Mouse (Mus musculus): Measurements from ENCODE around the gene Slc17a5.
A peak's percentile ranks its signal among the peaks of the same experiment; 100 is the strongest.

Gene Slc17a5

DNA sequence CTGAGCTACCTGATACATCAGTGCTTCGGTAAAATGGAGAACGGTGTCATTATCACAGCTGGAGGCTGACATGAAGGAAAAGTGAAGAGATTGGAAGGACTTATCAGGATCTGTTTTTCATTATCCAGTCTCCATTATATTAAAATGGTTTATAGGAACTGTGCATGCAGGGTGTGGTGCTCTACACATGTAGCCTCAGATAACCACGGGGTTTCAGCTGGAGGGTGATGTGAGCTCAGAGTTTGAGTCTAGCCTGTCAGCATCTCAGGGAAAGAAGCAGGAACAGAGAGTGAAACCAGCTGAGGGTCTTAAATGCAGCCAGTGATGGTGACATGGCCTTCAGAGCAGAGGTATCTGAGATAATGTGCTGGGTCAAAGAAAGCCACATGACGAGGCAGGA lies 28.4 kb downstream of the Slc17a5 start:
- DNase-seq (ENCODE audit: low read depth, low spot score), result no peak

DNA sequence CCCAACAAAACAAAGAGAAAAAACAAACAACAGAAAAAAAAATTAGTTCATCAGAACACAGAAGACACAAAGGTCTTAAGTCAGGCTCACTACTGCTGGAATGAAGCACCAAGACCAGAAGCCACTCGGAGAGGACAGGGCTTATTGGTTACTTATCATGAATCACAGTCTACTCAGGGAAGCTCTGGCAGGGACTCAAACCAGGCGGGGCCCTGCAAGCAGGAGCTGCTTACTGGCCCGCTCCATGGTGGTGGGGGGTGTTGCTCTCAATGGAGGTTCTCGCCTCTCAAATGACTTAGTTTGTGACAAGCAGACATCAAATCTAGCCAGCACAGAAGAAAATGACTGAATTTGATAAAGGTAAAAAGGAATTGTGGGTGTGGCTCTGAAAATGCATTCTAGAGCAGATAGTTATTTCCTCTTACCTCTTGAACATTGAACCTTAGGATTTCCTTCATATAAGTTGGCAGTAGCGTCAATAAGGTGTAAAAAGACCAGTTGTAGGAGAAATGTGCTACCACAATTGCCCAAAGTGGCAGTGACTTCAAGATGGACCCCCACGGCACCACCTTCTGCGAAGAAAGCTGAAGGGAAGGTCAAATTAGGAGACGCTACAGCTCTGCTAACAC lies 29.1 kb downstream of the Slc17a5 start:
- no peak for DNase-seq (ENCODE audit: low read depth, low spot score)

DNA sequence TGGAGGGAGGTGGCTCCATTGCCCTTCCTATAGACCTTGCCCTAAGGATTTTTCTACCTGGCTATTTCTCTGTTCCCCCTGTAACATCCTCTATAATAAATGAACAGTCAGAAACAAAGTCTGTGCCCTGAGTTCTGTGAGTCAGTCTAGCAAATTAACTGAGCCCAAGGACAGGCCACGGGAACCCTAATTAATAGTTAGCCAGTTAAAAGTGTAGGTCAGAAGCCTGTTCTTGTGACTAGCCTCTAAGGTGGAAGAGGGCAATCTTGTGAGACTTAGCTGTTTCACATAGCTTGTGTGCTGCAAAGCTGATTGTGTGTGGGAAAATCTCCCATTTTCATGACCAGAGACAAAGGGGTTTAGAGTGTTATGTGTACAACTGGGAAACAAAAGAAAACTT lies 30.8 kb downstream of the Slc17a5 start:
- DNase-seq (ENCODE audit: low read depth, low spot score), result no peak

DNA sequence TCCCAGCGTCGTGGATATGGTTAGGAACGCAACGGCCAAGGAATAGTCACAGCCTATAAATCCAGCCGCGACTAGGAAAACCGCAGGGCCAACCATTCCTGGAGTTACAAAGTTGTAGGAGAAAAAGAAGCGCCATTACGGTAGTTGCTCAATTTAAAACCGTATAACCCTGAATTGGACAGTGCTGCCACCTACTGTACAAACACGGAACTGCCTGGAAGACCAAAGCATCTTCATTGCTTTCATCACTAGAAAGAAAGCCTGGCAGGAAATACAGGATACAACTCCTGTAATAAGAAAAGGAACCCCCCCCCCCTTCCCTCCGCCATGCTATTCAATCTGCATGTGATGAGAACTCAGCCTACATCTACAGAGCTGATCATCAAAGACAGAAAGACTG lies 34.9 kb downstream of the Slc17a5 start:
- DNase-seq (ENCODE audit: low read depth, low spot score), result peak; percentile 40

DNA sequence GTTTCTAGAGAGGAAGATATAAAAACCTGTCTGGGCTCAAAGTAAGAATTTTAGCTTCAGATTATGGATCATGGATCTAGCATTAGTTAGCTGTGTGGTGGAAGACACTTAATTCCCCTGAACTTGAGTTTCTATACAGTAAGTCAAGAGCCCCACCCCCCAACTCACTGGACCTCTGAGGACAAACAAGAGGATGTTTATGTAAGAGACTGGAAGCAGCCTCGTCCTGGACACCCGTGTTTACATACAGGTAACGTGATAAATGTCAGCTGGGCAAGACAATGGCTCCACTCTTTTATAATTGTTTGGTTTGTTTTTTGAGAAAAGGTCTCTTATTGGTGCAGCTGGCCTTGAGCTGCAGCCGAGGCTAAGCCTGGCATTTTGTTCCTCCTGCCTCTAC lies 36.1 kb downstream of the Slc17a5 start:
- no peak for DNase-seq (ENCODE audit: low read depth, low spot score)

DNA sequence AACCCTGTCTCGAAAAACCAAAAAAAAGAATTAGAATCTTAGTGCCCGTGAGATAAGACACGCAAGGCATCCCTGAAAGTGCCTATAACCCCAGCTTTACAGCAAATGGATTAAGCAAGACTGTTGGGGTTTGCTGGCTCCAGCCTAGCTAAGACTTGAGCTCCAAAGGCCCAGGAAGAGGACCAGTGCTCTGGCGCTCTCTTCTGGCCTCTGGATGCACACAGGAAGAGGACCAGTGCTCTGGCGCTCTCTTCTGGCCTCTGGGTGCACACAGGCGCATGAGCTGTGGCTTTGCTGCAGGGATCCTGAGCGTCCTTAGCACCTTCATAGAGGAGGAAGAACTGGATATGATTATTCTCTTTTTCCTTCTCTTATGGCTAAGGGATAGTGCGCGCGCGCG lies 40.1 kb downstream of the Slc17a5 start:
- DNase-seq (ENCODE audit: low read depth, low spot score), result no peak

DNA sequence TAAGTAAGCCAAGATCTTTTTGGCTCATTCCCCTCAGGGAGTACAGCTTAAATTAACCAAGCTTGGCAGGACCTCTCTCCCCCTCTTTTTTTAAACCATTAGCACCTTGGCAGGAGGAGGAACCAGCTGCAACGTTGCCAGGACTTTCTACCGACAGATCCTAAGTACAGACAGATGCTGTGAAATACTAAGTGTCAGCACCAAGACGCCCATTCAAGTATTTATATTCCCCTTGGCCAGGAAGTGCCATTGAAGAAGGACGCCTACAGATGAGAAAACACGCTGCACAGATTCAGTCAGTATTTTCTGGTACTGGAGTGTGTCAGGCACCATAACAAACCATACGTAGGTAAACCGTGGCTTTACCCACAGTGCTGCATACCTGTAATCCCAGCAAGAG lies 40.9 kb downstream of the Slc17a5 start:
- DNase-seq (ENCODE audit: low read depth, low spot score), result no peak

DNA sequence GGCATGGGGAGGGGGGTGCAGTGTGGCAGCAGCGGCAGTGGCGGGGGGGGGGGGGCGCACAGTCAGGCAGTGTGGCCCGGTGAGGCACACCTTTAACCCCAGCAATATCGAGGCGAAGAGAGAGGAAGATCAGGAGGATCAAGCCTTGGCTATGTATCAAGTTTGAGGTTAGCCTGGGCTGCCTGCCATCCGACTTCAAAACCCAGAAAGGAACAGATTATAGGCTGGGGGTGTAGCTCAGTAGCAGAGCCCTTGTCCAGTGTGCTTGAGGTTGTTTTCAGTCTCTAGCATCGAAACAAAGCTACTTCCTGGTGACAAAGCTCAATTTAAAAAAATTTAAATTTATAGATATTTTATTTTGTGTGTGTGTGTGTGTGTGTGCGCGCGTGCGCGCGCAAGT lies 46.1 kb downstream of the Slc17a5 start:
- DNase-seq (ENCODE audit: low read depth, low spot score), result no peak

DNA sequence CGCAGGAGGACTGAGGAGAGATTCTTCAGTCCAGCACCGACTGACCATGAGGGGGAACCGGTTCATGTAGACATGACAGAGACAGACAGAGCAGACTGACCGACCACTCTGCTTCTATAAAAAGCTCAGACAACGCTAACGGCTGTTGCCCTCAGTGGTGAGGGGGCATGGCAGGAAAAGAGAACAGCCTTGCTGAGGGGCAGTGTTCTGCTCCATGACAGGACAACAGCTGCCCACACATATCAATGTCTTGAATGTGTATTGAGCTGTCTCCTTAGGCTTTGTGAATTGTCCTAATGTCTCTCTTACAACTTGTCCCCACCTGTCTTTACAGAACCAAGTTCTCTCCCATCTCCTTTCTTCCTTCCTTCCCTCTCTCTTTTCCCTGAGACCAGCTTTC lies 49.4 kb downstream of the Slc17a5 start:
- DNase-seq (ENCODE audit: low read depth, low spot score), result no peak

DNA sequence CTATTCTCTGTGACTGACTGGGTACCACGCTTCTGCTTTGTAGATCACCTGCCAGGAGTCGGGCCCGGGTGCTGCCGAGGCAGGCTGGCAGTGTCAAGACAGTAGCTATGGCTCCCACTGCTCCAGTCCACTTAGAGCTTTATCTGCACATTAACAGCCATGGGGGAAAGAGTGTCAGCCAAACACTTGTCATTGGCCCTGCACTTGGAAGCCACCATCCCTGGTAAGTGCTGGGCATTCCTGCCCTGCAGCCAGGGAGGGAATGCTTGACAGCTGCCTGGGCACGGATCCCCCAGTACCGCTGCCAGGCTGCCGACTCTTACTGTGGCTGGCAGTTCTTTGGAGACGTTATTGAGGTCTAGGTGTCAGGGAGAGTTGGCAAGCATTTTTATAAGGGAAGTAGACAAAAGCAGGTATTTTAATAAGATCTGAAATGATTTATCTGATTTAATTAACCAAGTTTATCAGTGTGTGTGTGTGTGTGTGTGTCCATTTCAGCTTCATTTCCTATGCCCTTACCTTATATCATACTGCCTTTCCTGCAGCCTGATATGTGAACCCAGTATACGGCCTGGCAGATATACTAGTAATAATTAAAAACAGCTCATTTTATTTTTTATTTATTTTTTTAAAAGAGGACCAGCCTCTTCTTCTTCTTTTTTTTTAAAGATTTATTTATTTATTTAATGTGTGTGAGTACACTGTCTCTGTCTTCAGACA lies 50.5 kb downstream of the Slc17a5 start:
- DNase-seq (ENCODE audit: low read depth, low spot score), result no peak

DNA sequence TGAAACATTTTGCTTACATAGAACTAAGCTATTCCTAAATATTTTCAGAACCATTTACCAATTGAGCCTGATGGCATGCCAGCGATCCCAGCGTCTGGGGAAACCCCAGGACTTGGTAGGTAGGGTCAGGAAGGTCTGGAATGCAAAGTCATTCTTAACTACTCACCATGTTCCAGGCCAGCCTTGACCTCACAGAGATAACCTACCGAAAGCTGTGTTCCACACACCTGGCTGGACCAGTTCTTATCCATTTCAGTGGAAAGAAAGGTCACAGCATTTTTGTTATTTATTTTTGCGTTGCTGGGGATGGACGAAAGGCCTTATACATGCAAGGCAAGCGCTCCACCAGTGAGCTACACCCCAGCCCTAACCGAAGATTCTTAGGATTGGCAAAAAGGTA lies 53.2 kb downstream of the Slc17a5 start:
- DNase-seq (ENCODE audit: low read depth, low spot score), result no peak

DNA sequence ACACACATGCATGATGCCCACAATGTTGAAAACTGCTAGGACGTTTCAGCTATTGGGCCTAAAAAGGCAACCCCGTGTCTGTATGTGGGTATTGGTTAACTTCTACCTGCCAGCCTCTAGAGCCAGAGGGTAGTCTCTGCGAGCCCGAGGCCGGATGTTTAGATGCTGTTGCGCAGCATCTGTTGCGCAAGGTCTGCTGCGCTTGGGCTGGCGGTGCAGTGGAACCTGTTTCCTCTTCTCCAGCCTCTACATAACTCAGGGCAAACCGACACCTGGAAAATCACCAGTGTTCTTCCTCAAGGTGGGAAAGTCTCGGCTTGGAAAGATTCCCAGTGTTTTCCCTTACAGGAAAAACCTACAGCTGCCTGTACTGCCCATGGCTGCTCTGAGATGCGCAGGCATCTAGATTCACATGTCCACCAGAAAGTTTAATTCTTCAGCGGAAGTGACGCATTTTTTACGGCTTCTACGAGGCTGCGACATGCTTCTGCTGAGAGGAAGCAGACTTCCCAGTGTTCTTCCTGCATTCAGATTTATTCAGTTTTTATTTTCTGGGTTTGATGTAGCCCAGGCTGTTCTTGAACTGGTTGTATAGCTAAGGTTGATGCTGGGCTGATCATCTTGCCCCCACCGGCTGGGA lies 54.4 kb downstream of the Slc17a5 start:
- no peak for DNase-seq (ENCODE audit: low read depth, low spot score)

DNA sequence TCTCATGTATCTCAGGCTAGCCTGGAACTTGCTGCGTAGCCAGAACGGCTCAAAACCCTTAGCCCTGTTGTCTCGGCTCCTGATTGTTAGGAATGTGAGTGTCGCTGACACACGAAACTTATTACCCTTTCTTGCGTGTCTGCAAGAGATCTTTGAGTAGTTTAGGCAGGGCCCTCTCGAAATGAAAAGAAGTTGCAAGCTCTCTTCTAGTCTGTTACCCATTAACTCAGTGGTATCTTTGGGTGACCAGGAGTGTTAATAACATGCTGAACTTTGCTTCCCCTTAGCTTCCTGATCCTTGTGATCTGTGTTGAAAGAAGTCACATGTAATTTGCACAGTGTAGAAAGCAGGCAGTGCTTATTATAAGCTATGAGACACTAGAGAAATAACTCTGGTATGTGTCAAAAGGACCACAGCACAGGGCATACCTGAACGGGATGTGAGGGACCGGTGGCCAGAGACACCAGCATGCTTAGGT lies 55.5 kb downstream of the Slc17a5 start:
- no peak for DNase-seq (ENCODE audit: low read depth, low spot score)

DNA sequence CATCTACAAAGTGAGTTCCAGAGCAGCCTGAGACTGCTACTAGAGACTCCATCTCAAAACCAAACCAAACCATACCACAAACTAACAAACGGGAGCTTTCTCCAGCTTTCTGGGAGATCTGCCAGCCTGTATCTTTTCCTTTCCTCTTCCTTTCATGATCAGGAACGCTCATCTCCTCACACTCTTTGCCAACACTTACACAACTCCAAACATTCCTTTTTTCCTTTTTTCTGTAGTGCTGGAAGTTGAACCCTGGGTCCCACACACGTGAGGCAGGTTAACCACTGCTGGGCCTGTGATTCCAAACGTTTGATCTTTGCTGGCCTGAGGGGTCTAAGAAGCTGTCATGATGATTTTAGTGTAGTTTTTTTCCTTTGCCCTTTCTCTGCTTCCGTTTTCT lies 56.0 kb downstream of the Slc17a5 start:
- no peak for DNase-seq (ENCODE audit: low read depth, low spot score)

DNA sequence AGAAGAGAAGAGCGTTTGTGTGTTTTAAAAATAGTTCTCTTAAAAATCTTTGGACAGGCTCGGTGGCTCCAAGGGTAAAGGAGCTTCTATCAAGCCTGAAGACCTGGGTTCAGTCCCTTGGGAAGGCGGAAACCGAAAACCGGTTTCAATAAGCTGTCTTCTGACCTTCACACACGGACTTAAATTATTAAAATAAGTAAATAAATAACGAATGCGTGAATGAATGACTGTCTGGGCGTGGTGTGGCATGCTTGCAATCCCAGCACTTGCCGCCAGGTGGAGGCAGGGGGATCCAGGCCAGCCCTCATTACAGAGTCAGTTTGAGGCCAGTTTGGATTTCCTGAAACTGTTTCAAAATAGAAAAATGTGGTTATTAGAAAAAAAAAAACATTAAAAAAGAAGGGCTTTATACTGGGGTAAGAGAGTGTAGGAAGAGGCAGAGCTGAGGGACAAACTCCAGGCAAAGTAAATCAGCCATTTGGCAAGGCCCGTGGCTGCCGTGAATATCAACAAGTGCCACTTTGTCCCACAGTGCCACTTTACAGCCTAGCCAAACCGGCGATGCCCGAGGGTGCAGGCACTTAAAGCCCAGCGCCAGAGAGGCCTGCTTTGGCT lies 60.0 kb downstream of the Slc17a5 start:
- DNase-seq (ENCODE audit: low read depth, low spot score), result peak; percentile 64

DNA sequence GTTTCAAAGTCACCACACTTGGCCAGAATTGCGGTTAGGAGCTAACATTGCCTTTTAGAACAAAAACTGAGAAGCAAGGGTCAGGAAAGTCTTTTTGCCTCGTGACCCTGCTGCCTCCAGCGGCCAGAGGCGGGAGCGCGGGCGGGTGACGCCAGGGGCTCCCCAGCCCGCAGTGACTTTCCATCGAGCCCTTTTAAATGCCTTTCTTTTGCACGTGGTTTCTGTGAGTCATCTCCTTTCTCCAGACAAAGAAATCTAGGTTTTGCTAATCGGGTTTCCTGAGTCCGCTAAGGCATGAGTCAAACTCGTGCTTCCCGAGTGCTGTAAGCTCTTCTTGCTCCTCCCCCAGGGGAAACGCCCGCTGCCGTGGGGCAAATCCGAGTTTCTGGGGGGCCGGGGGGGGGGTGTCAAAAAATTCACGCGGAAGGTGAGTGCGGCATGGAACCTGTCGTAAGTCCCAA lies 60.5 kb downstream of the Slc17a5 start:
- DNase-seq (ENCODE audit: low read depth, low spot score), result peak; percentile 38

DNA sequence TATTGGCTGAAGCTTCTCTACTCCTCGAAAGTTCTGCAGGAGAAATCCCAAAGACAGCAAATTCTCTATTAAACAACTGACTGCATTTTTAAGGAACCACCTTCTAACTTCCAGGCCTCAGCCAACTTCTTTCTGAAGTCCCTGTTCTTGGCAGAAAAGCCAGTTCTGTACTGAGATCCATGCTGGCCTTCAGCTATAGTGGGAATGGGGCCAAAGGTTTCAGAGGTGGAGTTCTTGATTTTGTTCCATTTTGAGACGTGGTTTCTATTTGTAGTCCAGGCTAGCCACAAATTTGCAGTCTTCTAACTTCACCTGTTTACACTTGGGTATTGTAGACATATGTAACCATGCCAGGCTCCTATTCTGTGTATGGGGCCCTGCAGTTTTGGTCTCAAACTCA lies 61.6 kb downstream of the Slc17a5 start:
- no peak for DNase-seq (ENCODE audit: low read depth, low spot score)

DNA sequence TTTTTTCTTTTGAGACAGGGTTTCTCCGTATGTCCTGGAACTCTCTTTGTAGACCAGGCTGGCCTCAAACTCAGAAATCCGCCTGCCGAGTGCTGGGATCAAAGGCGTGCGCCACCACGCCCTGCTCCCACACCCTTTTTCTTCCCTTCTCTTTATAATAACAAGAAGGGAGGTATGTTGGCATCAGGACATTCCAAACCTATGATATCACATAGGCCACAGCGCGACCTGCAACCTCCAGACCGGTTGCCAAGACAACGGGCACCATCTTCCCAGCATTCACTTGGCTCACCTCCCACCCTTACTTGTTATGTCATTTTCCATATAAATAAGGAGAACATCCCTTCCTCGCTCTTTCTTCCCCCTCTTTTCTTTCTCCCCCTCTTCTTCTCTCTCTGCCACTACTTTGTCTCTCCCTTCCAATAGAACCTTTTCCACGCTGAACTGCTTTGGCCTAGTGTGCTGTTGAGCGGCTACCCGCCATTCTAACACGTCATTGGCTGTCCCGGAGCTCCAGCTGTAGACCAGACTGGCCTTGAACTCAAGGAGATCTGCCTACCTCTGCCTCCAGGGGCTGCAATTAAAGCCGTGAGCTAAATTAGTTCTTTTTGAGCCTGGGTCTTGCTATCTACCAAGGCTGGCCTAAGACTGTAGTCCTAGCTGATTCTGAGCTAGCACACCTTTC lies 62.2 kb downstream of the Slc17a5 start:
- no peak for DNase-seq (ENCODE audit: low read depth, low spot score)

DNA sequence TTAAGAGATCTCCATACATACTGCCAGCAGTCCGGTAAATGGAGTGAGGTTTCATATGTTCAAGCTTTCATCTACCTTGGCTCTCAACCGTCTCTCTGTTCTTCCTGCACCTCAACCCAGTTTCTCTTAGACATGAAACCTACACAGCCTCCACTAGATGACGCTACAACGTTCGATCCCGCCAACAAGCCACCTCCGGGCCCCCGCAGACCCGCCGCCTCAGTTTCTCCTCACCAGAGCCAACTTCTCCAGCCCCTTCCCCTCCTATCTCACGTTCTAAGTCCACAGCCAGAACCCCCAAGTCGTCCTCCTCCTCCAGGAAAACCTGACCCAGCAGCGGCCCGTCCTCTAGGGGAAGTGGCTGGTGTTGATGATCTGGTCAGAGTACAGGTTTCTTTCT lies 66.2 kb downstream of the Slc17a5 start:
- no peak for DNase-seq (ENCODE audit: low read depth, low spot score)

DNA sequence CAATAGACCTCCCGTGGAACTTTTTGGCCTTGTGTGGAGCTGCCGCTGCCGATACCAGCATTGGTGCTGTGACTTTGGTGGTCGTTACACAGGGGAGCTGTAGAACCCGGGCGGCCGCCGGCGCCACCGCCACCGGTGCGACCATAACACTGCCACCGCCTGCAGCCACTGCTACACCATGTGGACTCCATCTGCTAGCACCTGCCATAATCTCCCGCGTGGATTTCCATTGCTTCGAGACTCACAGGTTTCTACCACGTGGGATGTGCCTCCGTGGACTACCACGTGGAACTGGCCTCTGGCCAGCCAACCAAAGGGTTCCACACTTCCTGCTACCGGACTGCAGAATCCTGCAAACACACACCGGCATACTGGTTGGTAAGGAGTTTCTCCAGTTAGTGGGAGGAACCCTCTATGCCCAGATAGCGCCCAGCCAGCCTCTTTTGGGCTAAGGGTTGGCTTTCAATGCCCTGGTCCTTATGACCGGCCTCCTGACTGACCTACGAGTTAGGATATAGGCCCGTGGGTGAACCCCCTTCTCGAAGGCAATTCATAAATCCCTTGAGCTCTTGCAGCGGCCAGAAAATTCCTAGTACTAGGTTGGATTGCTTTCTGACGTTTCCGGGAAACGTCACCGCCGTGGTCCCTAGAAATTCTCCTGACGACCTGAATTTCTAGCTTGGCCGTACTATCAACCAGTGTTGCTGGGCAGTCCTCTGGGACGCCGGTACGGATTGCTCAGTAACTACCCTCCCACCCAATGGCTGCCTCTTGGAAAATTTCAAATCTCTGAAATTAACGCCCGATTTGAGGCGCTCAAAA lies 66.8 kb downstream of the Slc17a5 start:
- DNase-seq (ENCODE audit: low read depth, low spot score), result no peak
